Mouse (Mus musculus) gonadal fat pad, adult 2 months (tissue): ENCODE results near the gene Map4k2. TPM values are rescaled to one million over a fixed set of nuclear protein-coding genes. Genes with fewer than 3 reads are reported as not detected.

Experiments
- DNase-seq: peaks from one replicate; pipeline ENCODE4 v3.0.0-alpha.2; 2012; ENCODE audit warnings: low read depth
- polyA plus RNA-seq: library from polyadenylated mRNA; depleted of rRNA; stranded (reverse); fragments of >200 nt; gene quantifications from 2 replicates; pipeline ENCODE4 v1.2.3, GENCODE M21; 2012; rRNA removed

The Map4k2 gene
- polyA plus RNA-seq, 1 experiment, result 83.4 TPM

GRCm38 (mm10) chr19:6400096-6401086 is 59.5 kb downstream of the Map4k2 start:
- no peak for DNase-seq

- no peak for DNase-seq
Measured at GRCm38 (mm10) chr19:6401131-6401815, 60.3 kb downstream of the Map4k2 start.

- no peak for DNase-seq
Measured at GRCm38 (mm10) chr19:6401951-6402350, 61.0 kb downstream of the Map4k2 start.

- no peak for DNase-seq
Measured at GRCm38 (mm10) chr19:6403869-6404268, 62.9 kb downstream of the Map4k2 start.

Other genes with a start within 250 kb of the Map4k2 start
- gene AC131692.1, start 246.7 kb upstream of the Map4k2 start, polyA plus RNA-seq, result 0.37 TPM in 1 of 2 replicates, not detected in the other
- gene Naaladl1, start 235.4 kb upstream of the Map4k2 start, polyA plus RNA-seq, result 0.06 and 0.12 TPM in 2 replicates
- 25.5 and 26.0 TPM in 2 replicates for gene Sac3d1, start 222.5 kb upstream of the Map4k2 start, polyA plus RNA-seq
- 27.6 and 31.0 TPM in 2 replicates for gene Snx15, start 212.8 kb upstream of the Map4k2 start, polyA plus RNA-seq
- 2.8 and 2.9 TPM in 2 replicates for gene Batf2, start 200.2 kb upstream of the Map4k2 start, polyA plus RNA-seq
- gene Arl2, start 199.6 kb upstream of the Map4k2 start, polyA plus RNA-seq, result 141 and 162 TPM in 2 replicates
- gene Majin, start 156.7 kb upstream of the Map4k2 start, polyA plus RNA-seq, result 0.16 and 0.22 TPM in 2 replicates
- 1.7 and 2.8 TPM in 2 replicates for gene Gpha2, start 114.8 kb upstream of the Map4k2 start, polyA plus RNA-seq
- 54.3 and 61.5 TPM in 2 replicates for gene Ppp2r5b, start 105.3 kb upstream of the Map4k2 start, polyA plus RNA-seq
- gene Atg2a, start 99.5 kb upstream of the Map4k2 start, polyA plus RNA-seq, result 23.4 and 25.0 TPM in 2 replicates
- gene Ehd1, start 64.4 kb upstream of the Map4k2 start, polyA plus RNA-seq, result 156 and 198 TPM in 2 replicates
- 16.2 and 16.6 TPM in 2 replicates for gene Cdc42bpg, start 34.7 kb upstream of the Map4k2 start, polyA plus RNA-seq
- 40.4 and 48.5 TPM in 2 replicates for gene Men1, start 6.2 kb upstream of the Map4k2 start, polyA plus RNA-seq
- gene Sf1, start 22.6 kb downstream of the Map4k2 start, polyA plus RNA-seq, result 95.0 and 140 TPM in 2 replicates
- gene Pygm, start 43.3 kb downstream of the Map4k2 start, polyA plus RNA-seq, result 13.1 and 15.8 TPM in 2 replicates
- 107 and 215 TPM in 2 replicates for gene Rasgrp2, start 58.2 kb downstream of the Map4k2 start, polyA plus RNA-seq
- gene Nrxn2, start 77.6 kb downstream of the Map4k2 start, polyA plus RNA-seq, result 1.6 and 1.7 TPM in 2 replicates
- gene Slc22a12, start 201.9 kb downstream of the Map4k2 start, polyA plus RNA-seq, result 0.24 and 0.27 TPM in 2 replicates